Mouse (Mus musculus) kidney, adult 2 months (tissue): ENCODE data around the gene Slc7a1.

ENCODE experiments used
- CTCF ChIP-seq: fragments of 200-500 bp; conservative IDR thresholded peaks from 2 replicates; pipeline ENCODE4 v1.5.1; 2011; ENCODE audit warnings: low read depth, mild to moderate bottlenecking, control low read depth, low read length, moderate library complexity, mixed read lengths; ENCODE audit not compliant: insufficient read depth, insufficient read length
- POLR2A ChIP-seq: fragments of 200-500 bp; IDR thresholded peaks from one replicate; pipeline ENCODE4 v1.6.1; 2011; ENCODE audit warnings: low read depth, low read length, control low read depth

- TF ChIP-seq CTCF (no peak), POLR2A (no peak)
Observed at GRCm38 (mm10) chr5:148421326-148421725, 21.6 kb upstream of the Slc7a1 start.
